Mouse (Mus musculus) inflammation-experienced regulatory T-cells, adult 6 months (primary cell): Measurements from ENCODE around the gene Ube2h. TPM values are rescaled to one million over a fixed set of nuclear protein-coding genes. Genes with fewer than 3 reads are reported as not detected.

Experiments used
- polyA plus RNA-seq, 3 experiments: library from polyadenylated mRNA; unstranded; fragments of 100-300 nt; shearing (Covaris generic); gene quantifications; one replicate each; pipeline ENCODE4 v1.2.1; 2017

Ube2h gene
- polyA plus RNA-seq, 3 experiments from 2014 or later: 108 to 123 (median 115) TPM

Other genes starting within 250 kb of the Ube2h start
- gene Zc3hc1, start 86.5 kb upstream of the Ube2h start, polyA plus RNA-seq: 10 to 100 TPM; 34.5 to 58.1 (median 44.4) TPM
- gene Klhdc10, start 97.3 kb upstream of the Ube2h start, polyA plus RNA-seq: 1 to 10 TPM in 2 of 3 experiments, under 1 TPM in 1; 0.94 to 3.8 (median 2.2) TPM
- 10 to 100 TPM; 56.2 to 68.8 (median 61.0) TPM for gene Tmem209, start 205.2 kb upstream of the Ube2h start, polyA plus RNA-seq
- not detected for gene Ssmem1, start 205.3 kb upstream of the Ube2h start, polyA plus RNA-seq
- gene Cpa2, start 237.0 kb upstream of the Ube2h start, polyA plus RNA-seq: under 1 TPM in 1 of 3 experiments, not detected in 2; 0.71 TPM